Mouse (Mus musculus) ES-Bruce4 (cell line): ENCODE measurements around the gene Cnpy3.

Experiments used
- CTCF ChIP-seq: IDR thresholded peaks from one replicate; pipeline ENCODE4 v1.8.1; 2011; ENCODE audit warnings: low read depth, low read length
- EP300 ChIP-seq: IDR thresholded peaks from 2 replicates; pipeline ENCODE4 v1.6.1; 2011; ENCODE audit warnings: low read depth, low read length; ENCODE audit not compliant: insufficient read depth
- POLR2A ChIP-seq: IDR thresholded peaks from one replicate; pipeline ENCODE4 v1.8.1; 2011; ENCODE audit warnings: low read length; ENCODE audit not compliant: insufficient read depth

DNA sequence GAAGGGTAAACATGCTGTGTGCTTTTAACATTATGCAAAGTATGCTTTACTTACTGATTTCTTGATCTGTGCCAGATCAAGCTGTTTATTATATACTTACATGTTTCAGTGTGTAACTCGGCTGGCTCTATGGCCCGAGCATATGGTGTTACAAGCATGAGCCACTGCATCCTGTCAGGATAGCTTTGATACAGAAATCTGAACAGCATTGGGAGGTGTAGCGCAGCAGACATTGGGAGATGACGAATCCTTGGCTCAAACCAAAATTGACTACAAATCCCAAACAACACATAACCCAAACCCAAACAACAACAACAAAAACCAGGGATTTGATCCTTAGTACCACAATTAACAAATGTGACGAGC is 20.0 kb upstream of the Cnpy3 start:
- TF ChIP-seq CTCF (no peak), EP300 (no peak), POLR2A (no peak)
